Mouse (Mus musculus): ENCODE measurements around the gene Zfp628. TPM values are rescaled to one million over a fixed set of nuclear protein-coding genes. Genes with fewer than 3 reads are reported as not detected.

Zfp628 gene
- polyA plus RNA-seq, 1 experiment from 2014 or later = 4.1 TPM

GRCm38 (mm10) chr7:4899649-4900522, 15.1 kb upstream of the Zfp628 start:
- Histone ChIP-seq H3K4me2 (peak overlapping the region; percentile 63), H3K4me1 (peaks cover 18% of the 10 kb centered on the region), H3K4me3 (replicated peaks) (peak overlapping the region; percentile 35), H3K36me3 (no peaks in the 10 kb centered on the region), H3K9ac (peak overlapping the region; percentile 17; the same call in 1 of the 2 replicates), H3K27ac (no peak overlapping the region), H3K9me3 (replicated peaks) (peaks cover 3% of the 10 kb centered on the region; the same call in 1 of the 2 replicates), H3K27me3 (no peaks in the 10 kb centered on the region)
- peak; percentile 13; the same call in 1 of the 2 replicates for ATAC-seq (replicated peaks; ENCODE audit: low FRiP score)
- WGBS = 4% methylated on average over 19 of the region's 19 CpGs

- Histone ChIP-seq H3K9ac (no peak overlapping the region), H3K4me1 (peaks cover 18% of the 10 kb centered on the region), H3K4me3 (replicated peaks) (peak overlapping the region; percentile 35), H3K27ac (no peak overlapping the region), H3K9me3 (replicated peaks) (peaks cover 3% of the 10 kb centered on the region; the same call in 1 of the 2 replicates), H3K4me2 (peak overlapping the region; percentile 63), H3K27me3 (no peaks in the 10 kb centered on the region), H3K36me3 (no peaks in the 10 kb centered on the region)
- WGBS = 34% methylated on average over 11 of the region's 11 CpGs
- no peak for ATAC-seq (replicated peaks; ENCODE audit: low FRiP score)
Measured at GRCm38 (mm10) chr7:4900523-4900851, 14.5 kb upstream of the Zfp628 start.

- Histone ChIP-seq H3K27me3 (no peaks in the 10 kb centered on the region), H3K36me3 (no peaks in the 10 kb centered on the region), H3K27ac (no peak overlapping the region), H3K4me3 (replicated peaks) (no peak overlapping the region), H3K9me3 (replicated peaks) (peaks cover 3% of the 10 kb centered on the region; the same call in 1 of the 2 replicates), H3K4me1 (peaks cover 18% of the 10 kb centered on the region), H3K9ac (no peak overlapping the region), H3K4me2 (no peak overlapping the region)
- peak; percentile 34; the same call in 1 of the 2 replicates for ATAC-seq (replicated peaks; ENCODE audit: low FRiP score)
- WGBS = 55% methylated on average over 8 of the region's 8 CpGs
Measured at GRCm38 (mm10) chr7:4901171-4901570, 13.8 kb upstream of the Zfp628 start.

GRCm38 (mm10) chr7:4902404-4902803, 12.6 kb upstream of the Zfp628 start:
- H3K9ac ChIP-seq = no peak overlapping the region
- H3K27ac ChIP-seq = no peak overlapping the region
- peaks cover 3% of the 10 kb centered on the region; the same call in 1 of the 2 replicates for H3K9me3 ChIP-seq (replicated peaks)
- ATAC-seq (replicated peaks; ENCODE audit: low FRiP score) = no peak
- no peaks in the 10 kb centered on the region for H3K27me3 ChIP-seq
- no peak overlapping the region for H3K4me3 ChIP-seq (replicated peaks)
- 85% methylated on average over 9 of the region's 9 CpGs for WGBS
- peaks cover 18% of the 10 kb centered on the region for H3K4me1 ChIP-seq
- H3K4me2 ChIP-seq = no peak overlapping the region
- H3K36me3 ChIP-seq = no peaks in the 10 kb centered on the region

- no peak for ATAC-seq (replicated peaks; ENCODE audit: low FRiP score)
- Histone ChIP-seq H3K36me3 (no peaks in the 10 kb centered on the region), H3K4me2 (no peak within 1 kb of the TSS), H3K9me3 (replicated peaks) (no peaks in the 10 kb centered on the region), H3K27ac (no peak within 1 kb of the TSS), H3K4me1 (peaks cover 8% of the 10 kb centered on the region; the same call in 1 of the 2 replicates), H3K9ac (no peak within 1 kb of the TSS), H3K4me3 (replicated peaks) (no peak within 1 kb of the TSS), H3K27me3 (no peaks in the 10 kb centered on the region)
- 51% methylated on average over 10 of the region's 10 CpGs for WGBS
Measured at GRCm38 (mm10) chr7:4906466-4906950, 8.5 kb upstream of the Zfp628 start, which contains the start of gene Gm36210. Gm36210 (minus strand) TSS chr7:4906516.

- Histone ChIP-seq H3K4me3 (replicated peaks) (no peak overlapping the region), H3K36me3 (no peaks in the 10 kb centered on the region), H3K4me1 (peaks cover 17% of the 10 kb centered on the region), H3K27me3 (no peaks in the 10 kb centered on the region), H3K4me2 (no peak overlapping the region), H3K9me3 (replicated peaks) (no peaks in the 10 kb centered on the region), H3K27ac (peak overlapping the region; percentile 65), H3K9ac (no peak overlapping the region)
- 34% methylated on average over 9 of the region's 9 CpGs for WGBS
- ATAC-seq (replicated peaks; ENCODE audit: low FRiP score) = no peak
Measured at GRCm38 (mm10) chr7:4911561-4911960, 3.5 kb upstream of the Zfp628 start.

- no peak overlapping the region for H3K9ac ChIP-seq
- H3K4me2 ChIP-seq = no peak overlapping the region
- H3K27ac ChIP-seq = no peak overlapping the region
- H3K4me1 ChIP-seq = peaks cover 20% of the 10 kb centered on the region
- no peaks in the 10 kb centered on the region for H3K9me3 ChIP-seq (replicated peaks)
- peaks cover under 1% of the 10 kb centered on the region; the same call in 1 of the 2 replicates for H3K36me3 ChIP-seq
- WGBS = 69% methylated on average over 5 of the region's 5 CpGs
- no peaks in the 10 kb centered on the region for H3K27me3 ChIP-seq
- H3K4me3 ChIP-seq (replicated peaks) = no peak overlapping the region
- no peak for ATAC-seq (replicated peaks; ENCODE audit: low FRiP score)
Measured at GRCm38 (mm10) chr7:4912248-4912647, 2.8 kb upstream of the Zfp628 start.

- peak; percentile 71 for ATAC-seq (replicated peaks; ENCODE audit: low FRiP score)
- Histone ChIP-seq H3K27ac (peak overlapping the region; percentile 99), H3K9ac (peak overlapping the region; percentile 87), H3K9me3 (replicated peaks) (no peaks in the 10 kb centered on the region), H3K36me3 (peaks cover 36% of the 10 kb centered on the region), H3K4me2 (peak overlapping the region; percentile 76), H3K4me1 (peaks cover 19% of the 10 kb centered on the region), H3K27me3 (no peaks in the 10 kb centered on the region), H3K4me3 (replicated peaks) (peak overlapping the region; percentile 79)
- 10% methylated on average over 14 of the region's 14 CpGs for WGBS
Measured at GRCm38 (mm10) chr7:4915669-4916416, 826 bp downstream of the Zfp628 start.

- no peak overlapping the region for H3K9ac ChIP-seq
- no peak overlapping the region for H3K4me3 ChIP-seq (replicated peaks)
- peaks cover 41% of the 10 kb centered on the region for H3K36me3 ChIP-seq
- H3K27ac ChIP-seq = no peak overlapping the region
- H3K4me2 ChIP-seq = no peak overlapping the region
- WGBS = 85% methylated on average over 2 of the region's 2 CpGs
- peaks cover 31% of the 10 kb centered on the region for H3K4me1 ChIP-seq
- H3K9me3 ChIP-seq (replicated peaks) = no peaks in the 10 kb centered on the region
- no peaks in the 10 kb centered on the region for H3K27me3 ChIP-seq
- ATAC-seq (replicated peaks; ENCODE audit: low FRiP score) = no peak
Measured at GRCm38 (mm10) chr7:4917494-4917893, 2.5 kb downstream of the Zfp628 start.

- Histone ChIP-seq H3K9ac (no peak overlapping the region), H3K27me3 (no peaks in the 10 kb centered on the region), H3K9me3 (replicated peaks) (no peaks in the 10 kb centered on the region), H3K36me3 (peaks cover 41% of the 10 kb centered on the region), H3K4me2 (no peak overlapping the region), H3K4me3 (replicated peaks) (no peak overlapping the region), H3K4me1 (peaks cover 43% of the 10 kb centered on the region), H3K27ac (no peak overlapping the region)
- 90% methylated on average over 15 of the region's 15 CpGs for whole genome bisulfite sequencing
- ATAC-seq (replicated peaks; ENCODE audit: low FRiP score) = no peak
Measured at GRCm38 (mm10) chr7:4918681-4919080, 3.7 kb downstream of the Zfp628 start.

GRCm38 (mm10) chr7:4919096-4919495, 4.1 kb downstream of the Zfp628 start:
- no peak overlapping the region for H3K4me2 ChIP-seq
- H3K27me3 ChIP-seq = no peaks in the 10 kb centered on the region
- no peak for ATAC-seq (replicated peaks; ENCODE audit: low FRiP score)
- H3K36me3 ChIP-seq = peaks cover 41% of the 10 kb centered on the region
- WGBS = 86% methylated on average over 21 of the region's 21 CpGs
- no peak overlapping the region for H3K27ac ChIP-seq
- H3K9me3 ChIP-seq (replicated peaks) = no peaks in the 10 kb centered on the region
- H3K4me3 ChIP-seq (replicated peaks) = no peak overlapping the region
- H3K9ac ChIP-seq = no peak overlapping the region
- peaks cover 47% of the 10 kb centered on the region for H3K4me1 ChIP-seq

GRCm38 (mm10) chr7:4919971-4920370, 5.0 kb downstream of the Zfp628 start:
- no peaks in the 10 kb centered on the region for H3K9me3 ChIP-seq (replicated peaks)
- peaks cover 52% of the 10 kb centered on the region for H3K4me1 ChIP-seq
- H3K36me3 ChIP-seq = peaks cover 41% of the 10 kb centered on the region
- 90% methylated on average over 21 of the region's 21 CpGs for WGBS
- H3K4me2 ChIP-seq = no peak overlapping the region
- no peak overlapping the region for H3K4me3 ChIP-seq (replicated peaks)
- no peak overlapping the region for H3K27ac ChIP-seq
- no peak for ATAC-seq (replicated peaks; ENCODE audit: low FRiP score)
- no peak overlapping the region for H3K9ac ChIP-seq
- H3K27me3 ChIP-seq = no peaks in the 10 kb centered on the region

Data from kidney, embryonic 15.5 days (tissue).